Mouse (Mus musculus) thymus, adult 2 months (tissue): ENCODE results near the gene Card11.

Experiments used
- CTCF ChIP-seq: fragments of 200-500 bp; IDR thresholded peaks from 2 replicates; pipeline ENCODE4 v1.5.1; 2012; ENCODE audit warnings: mild to moderate bottlenecking, control low read depth, low read length, moderate library complexity, borderline replicate concordance; ENCODE audit not compliant: control insufficient read depth, poor library complexity, insufficient read depth; ENCODE audit errors: extremely low read depth
- POLR2A ChIP-seq: fragments of 200-500 bp; IDR thresholded peaks from 2 replicates; pipeline ENCODE4 v1.6.1; 2012; ENCODE audit warnings: mild to moderate bottlenecking, low read length, control low read depth, moderate library complexity; ENCODE audit not compliant: control insufficient read depth, poor library complexity, insufficient read depth; ENCODE audit errors: extremely low read depth

- TF ChIP-seq CTCF (no peak), POLR2A (no peak; the same call in 1 of the 2 replicates)
Measured at GRCm38 (mm10) chr5:140940923-140941491, 59.4 kb downstream of the Card11 start.
